Mouse (Mus musculus) limb, embryonic 15.5 days (tissue): ENCODE data around the gene Gm16867. TPM values are rescaled to one million over a fixed set of nuclear protein-coding genes. Genes with fewer than 3 reads are reported as not detected.
"Not testable (repeated sequence)": the region's sequence is repeated elsewhere in the genome, so short reads cannot be mapped to it uniquely, and the experiment has no call there.

Experiments used
- ATAC-seq: fragments of 200-750 bp; cut with Nextera tagmentation; 2 replicates; pipeline ENCODE4 v1.8.0; 2017; ENCODE audit warnings: low read depth, moderate TSS enrichment; ENCODE audit not compliant: insufficient number of reproducible peaks, low FRiP score, low TSS enrichment
- H3K27ac ChIP-seq: fragments of 300-500 bp; sonication (generic); 2 replicates; pipeline ENCODE4 v1.5.1; 2015; ENCODE audit warnings: moderate library complexity, mild to moderate bottlenecking, inconsistent platforms
- H3K27me3 ChIP-seq: fragments of 300-500 bp; sonication (generic); 2 replicates; pipeline ENCODE4 v1.6.1; 2015; ENCODE audit warnings: inconsistent platforms
- H3K36me3 ChIP-seq: fragments of 300-500 bp; sonication (generic); 2 replicates; pipeline ENCODE4 v1.6.1; 2015; ENCODE audit warnings: inconsistent platforms
- H3K4me1 ChIP-seq: fragments of 300-500 bp; sonication (generic); 2 replicates; pipeline ENCODE4 v1.6.1; 2015; ENCODE audit warnings: inconsistent platforms
- H3K4me2 ChIP-seq: fragments of 300-500 bp; sonication (generic); 2 replicates; pipeline ENCODE4 v1.6.1; 2015; ENCODE audit warnings: mild to moderate bottlenecking, inconsistent platforms
- H3K4me3 ChIP-seq: fragments of 300-500 bp; sonication (generic); 2 replicates; pipeline ENCODE4 v1.5.1; 2015; ENCODE audit warnings: mild to moderate bottlenecking, inconsistent platforms
- H3K9ac ChIP-seq: fragments of 300-500 bp; sonication (generic); 2 replicates; pipeline ENCODE4 v1.6.1; 2015; ENCODE audit warnings: inconsistent platforms
- H3K9me3 ChIP-seq: fragments of 300-500 bp; sonication (generic); 2 replicates; pipeline ENCODE4 v1.6.1; 2016; ENCODE audit warnings: inconsistent platforms
- WGBS: fragments of 180-500 bp; shearing (Covaris S2); methylation state at CpG from one replicate; pipeline ENCODE4 v1.1.7; 2015; 5-methylcytosine and 5-hydroxymethylcytosine counted together
- polyA plus RNA-seq: library from polyadenylated mRNA; unstranded; fragments of >200 nt; fragmentation: Nextera tagmentation; extraction: Ambion mirVana; gene quantifications from 2 replicates; pipeline ENCODE4 v1.2.1, GENCODE M21; 2015

Gene Gm16867
- polyA plus RNA-seq, 1 experiment from 2014 or later, result 0.15 TPM

DNA sequence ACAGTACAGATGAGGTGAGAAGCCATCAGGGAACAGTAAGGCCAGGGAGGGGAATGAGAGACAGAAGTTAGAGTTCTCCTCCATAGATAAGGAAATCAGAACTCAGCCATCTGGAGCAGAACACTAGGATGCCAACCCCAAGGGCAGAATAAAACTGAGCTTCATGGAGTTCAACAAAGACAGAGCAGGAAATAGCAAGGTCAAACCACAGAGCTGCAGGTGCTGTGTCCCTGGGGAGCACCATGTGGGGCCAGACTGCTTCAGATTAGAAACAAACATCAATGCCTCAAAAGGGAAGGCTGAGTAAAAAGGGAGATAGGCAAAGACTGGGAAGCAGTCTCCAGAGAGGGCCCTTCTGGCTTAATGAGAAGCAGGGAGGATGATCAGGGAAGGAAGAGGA lies 6.9 kb downstream of the Gm16867 start:
- H3K27ac ChIP-seq, ATAC-seq, H3K9ac ChIP-seq, H3K4me1 ChIP-seq, H3K9me3 ChIP-seq, H3K4me3 ChIP-seq, H3K4me2 ChIP-seq, H3K36me3 ChIP-seq, H3K27me3 ChIP-seq: not testable (repeated sequence)

DNA sequence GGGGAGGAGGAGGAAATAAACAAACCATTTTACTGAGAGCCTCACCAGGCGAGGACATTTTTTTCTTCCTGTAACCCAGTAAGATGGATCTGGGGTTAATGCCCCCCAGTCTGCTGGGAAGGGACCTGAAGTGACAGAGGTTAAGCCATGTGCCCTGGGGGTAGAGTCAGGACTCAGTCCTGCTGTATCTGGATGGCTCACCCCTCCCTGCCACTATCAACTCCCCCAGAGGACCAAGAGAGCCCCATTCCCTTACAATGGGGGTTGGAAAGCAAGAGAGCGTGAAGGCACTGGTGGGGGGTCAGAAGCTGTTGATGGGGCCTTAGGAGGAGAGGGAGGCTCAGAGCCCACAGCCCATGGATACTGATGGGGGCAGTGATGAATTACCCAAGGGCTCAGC lies 8.2 kb downstream of the Gm16867 start:
- ATAC-seq, H3K9me3 ChIP-seq, H3K27me3 ChIP-seq, H3K36me3 ChIP-seq, H3K27ac ChIP-seq, H3K9ac ChIP-seq, H3K4me2 ChIP-seq, H3K4me3 ChIP-seq, H3K4me1 ChIP-seq: not testable (repeated sequence)
- WGBS, result no CpG with 5 or more reads among the region's 2 CpGs

DNA sequence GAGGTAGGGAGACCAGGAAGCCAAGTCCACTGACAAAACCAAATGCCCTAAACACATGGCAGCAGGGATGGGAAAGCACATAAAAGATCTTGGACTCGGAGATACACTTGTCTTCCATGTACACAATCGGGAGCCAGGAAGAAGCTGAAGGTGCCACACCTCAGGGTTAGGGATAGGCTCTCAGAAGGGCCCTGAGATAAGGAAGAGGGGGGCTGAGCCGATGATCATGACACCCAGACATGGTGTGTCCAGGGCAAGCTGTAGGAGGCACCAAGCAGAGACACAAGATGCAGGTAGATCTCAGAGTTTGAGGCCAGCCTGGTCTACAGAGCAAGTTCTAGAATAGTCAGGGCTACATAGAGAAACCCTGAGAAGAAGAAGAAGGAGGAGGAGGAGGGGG lies 8.6 kb downstream of the Gm16867 start:
- not testable (repeated sequence) for H3K27me3 ChIP-seq, ATAC-seq, H3K4me2 ChIP-seq, H3K4me1 ChIP-seq, H3K36me3 ChIP-seq, H3K27ac ChIP-seq, H3K4me3 ChIP-seq, H3K9me3 ChIP-seq, H3K9ac ChIP-seq
- no CpG with 5 or more reads among the region's 3 CpGs for whole genome bisulfite sequencing

DNA sequence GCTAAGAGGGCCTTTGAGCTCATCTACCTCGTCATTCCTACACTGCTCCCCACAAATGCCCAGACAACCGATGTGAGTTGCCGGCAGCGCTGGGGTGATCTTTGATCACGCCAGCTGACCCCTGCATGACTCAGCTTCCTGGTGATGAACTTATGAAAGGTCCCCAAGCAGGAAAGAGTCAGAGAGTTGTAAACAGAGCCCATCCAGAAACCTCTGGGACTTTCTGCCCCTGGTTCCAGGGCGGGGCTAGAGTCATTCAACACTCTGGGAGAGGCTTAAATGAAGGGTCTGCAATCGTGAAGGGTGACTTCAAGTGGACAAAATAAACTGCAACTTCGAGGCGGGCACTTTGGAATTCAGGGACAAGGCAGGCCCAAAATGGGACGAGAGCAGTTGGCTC lies 15.2 kb downstream of the Gm16867 start:
- H3K4me3 ChIP-seq, H3K9me3 ChIP-seq, H3K27ac ChIP-seq, H3K27me3 ChIP-seq, H3K36me3 ChIP-seq, H3K9ac ChIP-seq, H3K4me1 ChIP-seq, H3K4me2 ChIP-seq, ATAC-seq: not testable (repeated sequence)
- no CpG with 5 or more reads among the region's 10 CpGs for WGBS

DNA sequence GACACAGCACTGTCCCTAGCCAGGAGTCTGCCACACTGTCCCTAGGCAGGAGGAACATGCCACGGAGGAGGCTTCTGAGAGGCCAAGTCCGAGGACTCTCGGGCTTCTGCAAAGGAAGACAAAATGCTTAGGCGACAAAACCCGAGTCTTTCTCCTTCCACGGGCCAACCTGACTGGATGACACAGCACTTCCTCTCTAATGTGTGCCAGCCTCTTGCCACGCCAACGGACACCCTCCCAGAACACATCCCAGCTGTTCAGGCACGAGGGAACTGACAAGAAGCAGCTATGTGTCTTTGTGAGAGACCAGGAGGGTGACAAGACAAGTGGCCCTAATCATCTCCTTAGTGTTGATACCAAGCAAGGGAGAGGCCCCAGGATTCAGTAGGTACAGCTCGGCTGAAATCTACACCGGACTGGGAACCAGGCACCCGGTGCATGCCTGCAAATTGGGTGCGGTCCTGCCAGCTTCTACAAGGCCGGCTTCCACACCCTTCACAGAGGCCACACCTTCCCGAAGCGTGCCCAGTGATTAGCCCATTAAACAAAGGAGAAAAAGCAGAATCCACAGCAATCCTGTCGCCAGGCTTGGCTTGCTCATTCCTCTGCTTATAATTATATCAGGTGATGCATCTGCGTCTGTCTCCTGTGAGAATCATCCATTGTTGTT lies 17.6 kb downstream of the Gm16867 start:
- not testable (repeated sequence) for H3K4me2 ChIP-seq, H3K9ac ChIP-seq, H3K27me3 ChIP-seq, H3K4me1 ChIP-seq, H3K27ac ChIP-seq, H3K36me3 ChIP-seq, H3K9me3 ChIP-seq, H3K4me3 ChIP-seq, ATAC-seq
- no CpG with 5 or more reads among the region's 18 CpGs for WGBS

DNA sequence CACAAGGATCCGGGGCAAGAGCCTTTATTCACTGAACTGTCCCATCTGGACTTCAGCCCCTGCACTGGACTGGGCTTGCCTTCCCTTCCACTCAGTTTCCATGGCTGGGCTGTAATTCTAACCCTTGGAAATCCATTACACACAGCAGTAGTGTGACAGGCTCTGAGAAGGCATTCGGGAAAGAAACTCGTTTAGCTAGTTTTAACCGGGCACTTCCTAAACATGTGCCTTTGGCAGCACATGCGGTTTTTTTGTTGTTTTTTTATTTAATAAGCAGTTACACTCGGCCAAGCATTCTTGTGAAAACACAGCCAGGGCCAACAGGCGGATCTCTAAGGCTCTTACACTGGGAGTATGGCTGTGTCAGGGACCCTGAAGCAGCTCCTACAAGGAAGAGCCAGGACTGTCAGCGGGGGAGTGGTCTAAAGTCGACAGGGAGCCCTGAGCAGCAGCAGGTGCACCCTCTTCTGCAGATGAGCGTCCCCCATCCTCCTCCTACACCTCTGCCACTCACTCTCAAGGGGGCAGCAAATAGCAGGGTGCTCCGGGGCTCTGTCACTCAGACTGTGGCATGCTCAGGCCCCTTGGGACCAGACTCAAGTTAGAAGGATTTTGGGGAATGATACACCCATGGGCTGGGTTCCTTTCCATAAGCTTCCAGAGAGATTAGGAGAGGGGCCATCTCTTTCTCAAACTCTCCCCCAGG lies 29.1 kb downstream of the Gm16867 start:
- no CpG with 5 or more reads among the region's 11 CpGs for WGBS
- H3K9ac ChIP-seq, H3K4me3 ChIP-seq, H3K36me3 ChIP-seq, H3K9me3 ChIP-seq, H3K4me1 ChIP-seq, H3K4me2 ChIP-seq, H3K27me3 ChIP-seq, ATAC-seq, H3K27ac ChIP-seq: not testable (repeated sequence)

DNA sequence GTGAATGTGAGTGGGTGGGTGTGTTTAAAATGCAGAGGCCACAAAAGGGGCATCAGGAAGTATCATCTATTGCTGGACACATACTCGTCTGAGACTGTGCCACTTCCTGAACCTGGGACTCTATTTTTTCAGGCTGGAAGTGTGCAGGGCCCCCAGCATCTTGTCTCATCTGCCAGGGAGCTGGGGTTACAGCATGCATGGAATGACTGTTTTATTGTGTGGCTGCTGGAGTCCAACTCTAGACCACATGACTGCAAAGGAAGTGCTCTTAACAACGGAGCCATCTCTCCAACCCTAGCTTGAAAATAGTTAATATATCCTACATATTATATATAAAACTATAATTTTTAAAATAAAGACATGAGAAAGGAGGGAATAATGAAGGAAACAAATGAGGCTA lies 29.8 kb downstream of the Gm16867 start:
- H3K9ac ChIP-seq, H3K9me3 ChIP-seq, H3K36me3 ChIP-seq, H3K27me3 ChIP-seq, H3K4me2 ChIP-seq, H3K27ac ChIP-seq, ATAC-seq, H3K4me1 ChIP-seq, H3K4me3 ChIP-seq: not testable (repeated sequence)
- no CpG with 5 or more reads among the region's 2 CpGs for WGBS

DNA sequence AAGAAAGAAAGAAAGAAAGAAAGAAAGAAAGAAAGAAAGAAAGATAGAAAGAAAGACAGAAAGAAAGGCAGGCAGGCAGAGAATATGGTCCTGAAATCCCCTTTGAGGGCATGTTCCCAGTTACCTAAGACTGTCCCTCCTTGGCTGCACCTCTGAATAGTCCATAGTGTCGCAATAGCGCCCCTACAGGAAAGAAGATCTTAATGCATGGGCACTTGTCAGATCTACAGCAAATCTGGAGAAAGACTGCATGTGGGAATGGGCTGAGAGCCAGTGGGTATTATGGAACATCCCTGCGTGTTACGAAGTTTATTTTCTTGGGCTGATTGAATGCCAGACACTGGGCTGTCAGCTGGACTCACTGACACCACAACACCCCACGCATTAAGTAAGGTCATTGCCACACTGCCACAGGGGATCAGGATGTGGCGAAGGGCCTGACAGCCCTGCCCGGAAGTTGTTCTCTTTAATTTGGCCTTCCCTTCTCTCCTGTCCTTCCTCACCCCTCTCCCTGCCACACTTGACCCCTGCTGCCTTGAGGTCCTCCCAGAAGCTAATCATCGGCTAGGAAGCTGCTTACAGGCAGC lies 32.9 kb downstream of the Gm16867 start:
- not testable (repeated sequence) for H3K27me3 ChIP-seq, H3K36me3 ChIP-seq, H3K4me2 ChIP-seq, ATAC-seq, H3K4me3 ChIP-seq, H3K9ac ChIP-seq, H3K27ac ChIP-seq, H3K9me3 ChIP-seq, H3K4me1 ChIP-seq
- no CpG with 5 or more reads among the region's 8 CpGs for WGBS

DNA sequence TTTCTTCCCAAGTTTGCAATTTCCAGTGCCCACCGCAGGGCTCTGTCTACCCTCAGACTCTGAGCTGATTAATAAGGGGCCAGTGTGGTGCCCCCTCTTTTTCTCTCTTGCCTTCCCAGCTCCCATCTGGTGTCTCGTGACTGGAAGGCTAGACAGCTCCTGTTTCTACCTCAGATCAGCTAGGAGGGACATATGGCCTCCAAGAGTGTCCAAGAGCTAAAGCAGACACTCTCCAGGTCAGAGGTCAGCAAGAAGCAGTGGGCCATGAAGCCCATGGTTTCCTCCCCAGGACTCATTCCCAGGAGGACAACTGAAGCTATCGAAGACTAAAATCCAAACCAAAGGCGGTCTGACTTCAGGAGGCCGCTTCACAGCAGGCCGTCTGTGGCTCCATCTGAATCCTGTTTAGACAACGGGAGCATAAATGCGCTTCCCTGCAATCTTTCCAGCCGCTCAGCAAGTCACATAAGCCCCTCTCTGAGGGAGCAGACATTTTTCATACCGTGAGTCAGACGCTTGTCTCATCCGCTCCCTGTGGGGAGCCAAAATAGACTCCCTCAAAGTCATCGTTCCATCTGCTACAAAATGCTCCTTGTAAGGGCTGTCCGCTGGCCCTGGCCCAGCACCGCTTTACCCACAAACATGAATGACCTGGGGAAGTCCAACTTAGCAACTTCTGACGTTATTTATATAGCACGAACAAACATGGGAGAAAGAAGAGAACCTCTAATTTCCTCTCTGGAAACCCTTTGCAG lies 35.4 kb downstream of the Gm16867 start:
- H3K4me2 ChIP-seq, H3K4me3 ChIP-seq, ATAC-seq, H3K4me1 ChIP-seq, H3K27me3 ChIP-seq, H3K9me3 ChIP-seq, H3K36me3 ChIP-seq, H3K9ac ChIP-seq, H3K27ac ChIP-seq: not testable (repeated sequence)
- no CpG with 5 or more reads among the region's 17 CpGs for WGBS

DNA sequence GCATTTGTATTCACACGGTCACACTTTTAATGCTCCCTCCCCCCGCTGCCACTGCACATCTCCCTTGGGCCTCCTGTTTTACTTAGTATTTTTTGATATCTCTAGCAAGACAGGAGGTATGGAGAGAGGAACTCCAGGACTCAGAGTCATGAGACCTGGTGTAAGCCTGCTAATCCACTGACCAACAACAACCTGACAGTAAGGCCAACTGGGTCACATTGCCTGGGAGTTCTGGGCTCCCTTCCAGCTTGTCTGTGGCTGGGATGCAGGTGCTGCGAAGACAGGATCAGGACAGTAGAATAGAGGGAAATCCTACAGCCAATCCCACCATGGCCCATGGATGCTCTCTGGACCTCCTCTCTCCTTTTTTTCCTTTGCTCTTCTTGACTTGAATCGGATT lies 38.7 kb downstream of the Gm16867 start:
- H3K27ac ChIP-seq, result not testable (repeated sequence)

DNA sequence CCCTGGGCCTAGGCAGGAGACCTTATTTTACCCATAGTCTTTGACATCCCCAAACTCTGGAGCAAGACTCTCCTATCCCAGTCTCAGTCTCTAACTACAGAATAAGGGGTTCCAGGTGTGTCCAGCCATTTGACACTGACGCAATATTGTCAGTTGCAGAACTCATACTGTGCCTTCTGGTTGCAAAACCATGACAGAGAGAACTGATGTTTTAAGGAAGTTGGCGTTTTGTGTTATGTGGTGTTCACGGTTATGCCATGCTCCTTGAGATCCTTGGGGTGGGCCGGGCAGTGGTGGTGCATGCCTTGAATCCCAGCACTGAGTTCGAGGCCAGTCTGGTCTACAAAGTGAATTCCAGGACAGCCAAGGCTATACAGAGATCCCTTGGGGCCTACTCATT lies 45.5 kb downstream of the Gm16867 start:
- not testable (repeated sequence) for H3K36me3 ChIP-seq, H3K4me2 ChIP-seq, H3K9me3 ChIP-seq, H3K4me1 ChIP-seq, H3K9ac ChIP-seq, ATAC-seq, H3K27me3 ChIP-seq, H3K4me3 ChIP-seq, H3K27ac ChIP-seq
- WGBS, result no CpG with 5 or more reads among the region's 5 CpGs

More for the DNA sequence above, 38.7 kb downstream of the Gm16867 start:
- not testable (repeated sequence) for ATAC-seq, H3K4me2 ChIP-seq, H3K36me3 ChIP-seq, H3K9me3 ChIP-seq, H3K4me3 ChIP-seq, H3K4me1 ChIP-seq, H3K9ac ChIP-seq, H3K27me3 ChIP-seq
- WGBS, result no CpG with 5 or more reads among the region's 4 CpGs

DNA sequence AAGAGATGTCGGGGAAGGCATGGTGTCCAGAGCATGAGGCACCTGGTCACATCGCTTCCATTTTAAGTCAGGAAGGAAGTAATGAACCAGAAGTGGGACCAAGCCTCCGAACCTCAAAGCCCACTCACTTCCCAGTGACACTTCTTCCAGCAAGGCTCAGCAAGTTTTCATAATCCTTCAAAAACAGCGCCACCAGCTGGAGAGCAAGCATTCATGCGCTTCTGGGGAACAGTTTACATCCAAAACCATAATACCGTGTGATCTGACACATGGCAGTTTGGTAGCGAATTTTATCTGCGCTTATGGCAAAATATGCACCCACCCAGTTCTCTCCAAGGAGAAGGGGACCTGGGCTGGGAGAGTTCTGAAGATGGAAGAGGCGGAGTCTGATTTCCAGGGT lies 48.5 kb downstream of the Gm16867 start:
- whole genome bisulfite sequencing, result no CpG with 5 or more reads among the region's 9 CpGs
- H3K4me1 ChIP-seq, result not testable (repeated sequence)

More for the DNA sequence above, 48.5 kb downstream of the Gm16867 start:
- not testable (repeated sequence) for H3K36me3 ChIP-seq, H3K4me2 ChIP-seq, H3K9me3 ChIP-seq, H3K4me3 ChIP-seq, ATAC-seq, H3K9ac ChIP-seq, H3K27ac ChIP-seq, H3K27me3 ChIP-seq
